Mouse (Mus musculus): Measurements from ENCODE around the gene Zer1. TPM values are rescaled to one million over a fixed set of nuclear protein-coding genes. Genes with fewer than 3 reads are reported as not detected.

Zer1 gene
- total RNA-seq, 2 experiments from 2014 or later, result 20.1 to 20.3 TPM

DNA sequence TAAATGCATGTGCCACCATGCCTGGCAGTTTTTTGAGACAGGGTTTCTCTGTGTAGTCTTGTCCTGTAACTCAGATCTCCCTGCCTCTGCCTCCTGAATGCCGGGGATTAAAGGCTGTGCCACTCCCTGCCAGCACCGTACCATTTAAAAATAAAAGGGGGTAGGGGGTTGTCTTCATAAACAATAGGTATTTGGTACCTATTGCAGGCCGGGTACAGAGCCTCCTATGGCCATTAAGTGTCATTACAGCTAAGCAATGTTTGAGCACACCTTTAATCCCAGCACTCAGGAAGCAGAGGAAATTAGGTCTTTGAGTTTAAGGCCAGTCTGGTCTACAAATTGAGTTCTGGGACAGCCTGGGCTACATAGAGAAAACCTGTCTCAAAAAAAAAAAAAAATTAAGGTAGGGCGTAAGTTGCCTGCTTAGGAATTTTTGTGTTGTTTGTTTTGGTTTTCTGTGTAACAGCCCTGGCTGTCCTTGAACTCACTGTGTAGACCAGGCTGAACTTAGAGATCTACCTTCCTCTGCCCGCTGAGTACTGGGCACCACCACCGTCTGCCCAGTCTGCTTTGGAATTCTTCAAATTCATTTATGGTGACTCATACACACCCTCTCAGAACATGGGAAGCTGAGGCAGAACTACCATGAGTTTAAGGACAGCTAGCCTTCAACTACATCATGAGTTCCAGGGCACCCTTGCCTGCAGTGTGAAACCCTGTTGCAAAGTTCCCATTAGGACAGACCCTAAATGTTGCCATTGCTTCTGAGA lies 72.2 kb downstream of the Zer1 start:
- DNase-seq, result no peak

DNA sequence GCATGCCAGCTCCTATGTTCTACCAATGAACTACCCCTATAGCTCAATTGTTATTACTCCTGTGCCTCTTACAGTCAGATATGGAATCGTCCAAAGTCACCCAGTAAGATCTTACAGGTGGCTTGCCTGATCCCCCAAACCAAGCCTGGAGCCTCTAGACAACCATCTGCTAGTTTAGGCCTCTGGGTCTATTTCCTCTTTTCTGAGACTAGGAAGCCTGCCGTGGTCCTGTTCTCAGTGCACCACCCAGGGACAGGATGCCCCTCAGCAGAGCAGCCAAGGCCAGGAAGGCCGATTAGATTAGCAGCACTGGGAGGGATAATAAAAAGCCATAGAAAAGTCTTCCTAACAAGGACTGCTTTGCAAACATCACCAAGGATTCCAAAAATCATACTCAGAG lies 74.6 kb downstream of the Zer1 start:
- no peak for DNase-seq

DNA sequence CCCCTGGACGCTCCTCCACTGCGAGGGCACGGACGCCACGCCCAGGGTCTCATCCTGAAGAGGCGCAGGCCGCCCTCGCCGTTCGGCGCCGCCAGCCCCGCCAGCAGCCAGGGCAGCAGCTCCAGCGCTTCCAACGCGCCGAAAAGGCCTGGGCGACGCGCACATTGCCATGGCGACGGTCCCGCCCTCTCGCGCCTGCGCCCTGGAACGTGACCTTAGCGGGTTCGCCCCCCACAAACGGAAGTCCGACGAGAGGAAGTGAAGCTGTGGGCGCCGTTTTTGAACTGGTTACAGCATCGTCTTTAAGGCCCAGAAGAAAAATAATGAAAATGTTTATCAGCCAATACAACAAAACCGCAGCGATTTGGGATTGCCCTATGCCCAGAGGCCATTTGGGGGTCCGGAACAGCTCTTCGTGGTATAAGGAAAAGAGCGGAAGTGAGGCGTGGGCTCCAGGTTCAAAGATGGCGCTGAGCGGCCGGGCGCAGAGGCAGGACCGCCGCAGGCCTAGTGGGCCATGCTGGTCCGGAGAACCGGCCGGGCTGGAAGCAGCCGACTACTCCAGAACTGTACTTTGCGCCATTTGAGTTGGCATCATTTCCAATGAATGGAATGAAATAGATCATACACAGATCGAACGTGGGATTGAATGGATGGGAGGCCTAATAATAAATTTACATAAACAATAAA lies 75.5 kb downstream of the Zer1 start, which contains the start of gene Wdr34:
Gene Wdr34, minus strand, starts transcription at position 183 of the 690 bp plus-strand sequence.
- peak; percentile 96 for DNase-seq

DNA sequence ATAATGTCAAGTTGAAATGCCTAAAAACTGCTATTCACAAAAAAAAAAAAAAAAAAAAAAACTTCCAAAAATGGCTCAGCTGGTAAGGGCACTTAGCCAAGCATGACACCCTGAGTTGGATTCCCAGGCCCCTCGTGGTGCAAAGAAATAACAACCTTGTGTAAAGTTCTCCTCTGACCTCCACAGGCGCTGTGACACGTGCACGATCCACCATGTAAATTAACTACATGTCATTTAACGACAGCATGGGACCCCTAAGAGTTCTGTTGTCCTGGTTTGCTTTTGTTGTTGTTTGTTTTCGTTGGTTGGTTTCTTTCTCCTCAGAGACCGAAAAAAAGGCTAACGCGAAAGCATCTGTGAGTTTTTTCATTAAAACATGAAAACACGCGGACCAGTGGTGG lies 76.3 kb downstream of the Zer1 start:
- DNase-seq, result no peak

Other genes with a start within 250 kb of the Zer1 start
- gene Odf2, start 235.4 kb downstream of the Zer1 start, total RNA-seq (2021), result 10 to 100 TPM; 10.3 to 14.7 TPM
- 10 to 100 TPM; 19.7 to 21.3 TPM for gene Gle1, start 189.2 kb downstream of the Zer1 start, total RNA-seq (2021)
- 10 to 100 TPM; 56.9 to 64.4 TPM for gene Sptan1, start 159.0 kb downstream of the Zer1 start, total RNA-seq (2021)
- gene Wdr34, start 75.7 kb downstream of the Zer1 start, total RNA-seq (2021), result 1 to 10 TPM; 3.3 to 3.4 TPM
- 10 to 100 TPM; 75.4 to 85.1 TPM for gene Set, start 67.2 kb downstream of the Zer1 start, total RNA-seq (2021)
- gene Pkn3, start 46.9 kb downstream of the Zer1 start, total RNA-seq (2021), result 1 to 10 TPM; 3.8 to 5.4 TPM
- gene Zdhhc12, start 30.9 kb downstream of the Zer1 start, total RNA-seq (2021), result 1 to 10 TPM; 2.4 to 3.1 TPM
- 10 to 100 TPM; 12.2 to 13.5 TPM for gene Tbc1d13, start 9.2 kb upstream of the Zer1 start, total RNA-seq (2021)
- 10 to 100 TPM; 56.2 to 62.1 TPM for gene Endog, start 46.9 kb upstream of the Zer1 start, total RNA-seq (2021)
- 1 to 10 TPM; 4.3 to 4.8 TPM for gene Spout1, start 53.9 kb upstream of the Zer1 start, total RNA-seq (2021)
- 10 to 100 TPM; 22.9 to 24.6 TPM for gene Kyat1, start 81.3 kb upstream of the Zer1 start, total RNA-seq (2021)
- gene Lrrc8a, start 113.1 kb upstream of the Zer1 start, total RNA-seq (2021), result 10 to 100 TPM; 16.2 to 17.1 TPM
- 1 to 10 TPM in 1 of 2 experiments, under 1 TPM in 1; 0.64 to 1.2 TPM for gene Gm28035, start 116.0 kb upstream of the Zer1 start, total RNA-seq (2021)
- gene Phyhd1, start 141.6 kb upstream of the Zer1 start, total RNA-seq (2021), result 10 to 100 TPM in 1 of 2 experiments, 1 to 10 TPM in 1; 8.4 to 19.5 TPM
- gene Gm28038, start 156.5 kb upstream of the Zer1 start, total RNA-seq (2021), result not detected
- gene Dolk, start 161.7 kb upstream of the Zer1 start, total RNA-seq (2021), result 10 to 100 TPM; 18.2 to 20.0 TPM
- 1 to 10 TPM; 7.8 to 9.9 TPM for gene Nup188, start 161.8 kb upstream of the Zer1 start, total RNA-seq (2021)
- gene Sh3glb2, start 234.8 kb upstream of the Zer1 start, total RNA-seq (2021), result 10 to 100 TPM; 16.2 to 21.2 TPM
- gene Miga2, start 239.6 kb upstream of the Zer1 start, total RNA-seq (2021), result 10 to 100 TPM; 22.8 to 23.8 TPM

Measured in gastrocnemius, postnatal 25 days (tissue).